Mouse (Mus musculus) regulatory T cell (primary cell): ENCODE data around the gene Znrf4.
"Not testable (repeated sequence)": the region's sequence is repeated elsewhere in the genome, so short reads cannot be mapped to it uniquely, and the experiment has no call there.

Source experiments
- in situ Hi-C: fragments of 300-600 bp; cut with MboI, MseI; formaldehyde crosslinking; loops from one replicate; pipeline ENCODE4 v1.15.1; 2025; ENCODE audit warnings: high pct_unique_total_duplicates

Gene Znrf4

GRCm38 (mm10) chr17:56536874-56537273 lies 24.6 kb upstream of the Znrf4 start:
- in situ Hi-C loops: loop anchor here (10.0 kb wide), 1 partner anchor 318 kb away; no protein-coding TSS in a partner anchor

GRCm38 (mm10) chr17:56536192-56536591 lies 24.0 kb upstream of the Znrf4 start:
- in situ Hi-C loops: loop anchor here (10.0 kb wide), 1 partner anchor 319 kb away; no protein-coding TSS in a partner anchor

GRCm38 (mm10) chr17:56524943-56525342 lies 12.7 kb upstream of the Znrf4 start:
- in situ Hi-C loops: no loop called here

DNA sequence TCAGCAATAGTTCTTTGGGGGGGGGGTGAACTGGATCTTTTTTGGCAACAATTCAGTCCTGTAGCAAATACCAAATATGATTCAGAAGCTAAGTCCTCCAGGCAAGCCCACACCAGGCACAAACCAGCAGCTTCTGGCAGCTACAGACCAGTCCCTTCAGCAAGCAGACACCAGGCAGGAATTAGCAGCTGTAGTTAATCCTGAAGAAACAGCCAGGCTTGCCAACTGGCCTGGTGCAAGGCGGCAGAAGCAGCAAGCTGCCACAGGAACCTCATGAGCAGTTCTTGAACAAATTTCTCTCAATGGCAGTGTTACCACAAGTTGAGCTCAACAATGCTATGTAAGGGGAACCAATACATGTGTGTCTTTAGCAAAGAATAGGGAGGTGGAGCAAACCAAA lies 10.5 kb upstream of the Znrf4 start:
- in situ Hi-C loops: no loop called here

GRCm38 (mm10) chr17:56515690-56516410 lies 3.6 kb upstream of the Znrf4 start:
- in situ Hi-C loops: no loop called here

DNA sequence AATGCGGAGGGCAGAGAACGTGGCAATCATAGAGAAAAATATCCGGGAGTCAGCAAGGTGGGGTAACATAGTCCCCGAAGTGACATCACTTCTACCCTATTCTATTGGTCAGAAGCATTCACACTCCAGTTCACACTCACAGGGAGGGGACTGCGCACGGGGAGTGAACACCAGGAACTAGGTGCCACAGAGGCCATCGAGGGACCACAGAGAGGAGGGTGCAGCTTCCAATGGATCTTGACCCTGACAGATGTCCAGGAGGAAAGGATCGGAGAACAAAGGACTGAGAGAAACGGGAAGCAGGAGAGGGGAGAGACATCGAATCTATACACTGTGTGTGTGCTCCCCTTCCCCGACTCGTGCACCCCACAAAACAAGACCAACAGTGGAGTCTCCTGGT lies 2.7 kb upstream of the Znrf4 start:
- in situ Hi-C loops: no loop called here

- in situ Hi-C loops: no loop called here
Observed at GRCm38 (mm10) chr17:56514330-56514729, 2.1 kb upstream of the Znrf4 start.

- in situ Hi-C loops: no loop called here
Observed at GRCm38 (mm10) chr17:56511707-56512090, 532 bp downstream of the Znrf4 start.

DNA sequence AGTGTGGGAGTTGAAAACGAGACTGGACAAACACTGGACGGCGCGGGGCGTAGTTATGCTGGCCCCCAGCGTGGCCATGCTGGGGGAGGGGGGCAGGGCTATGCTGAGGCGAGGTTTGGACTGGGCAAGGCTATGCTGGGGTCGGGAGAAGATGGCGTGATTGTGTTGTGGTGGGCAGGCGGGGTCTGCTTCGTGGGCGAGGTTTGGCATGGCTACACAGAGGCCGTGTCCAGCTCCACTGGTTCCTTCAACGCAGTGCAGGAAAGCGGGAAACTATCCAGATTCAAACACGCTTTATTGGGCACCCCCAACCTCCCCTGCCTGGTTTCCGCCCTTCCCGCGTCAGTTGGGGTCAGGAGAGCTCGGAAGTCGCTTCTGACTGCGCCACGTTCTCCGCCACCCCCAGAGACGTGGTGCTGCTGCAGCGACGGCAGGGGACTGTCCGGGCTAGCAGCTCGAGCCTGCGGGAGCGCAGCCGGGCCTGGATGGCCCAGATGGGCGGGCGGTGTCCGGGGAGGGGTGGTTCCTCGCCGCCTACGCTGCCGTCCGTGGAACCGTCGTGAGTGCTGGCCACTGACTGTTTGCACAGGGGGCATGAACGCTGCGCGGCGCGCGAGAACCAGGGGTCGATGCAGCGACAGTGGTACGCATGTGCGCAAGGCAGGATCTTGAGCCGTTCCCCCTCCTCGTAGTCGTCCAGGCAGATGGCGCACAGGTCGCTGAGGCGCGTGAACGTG lies 1.1 kb downstream of the Znrf4 start:
- in situ Hi-C loops: no loop called here

- in situ Hi-C loops: no loop called here
Observed at GRCm38 (mm10) chr17:56510473-56510969, 1.7 kb downstream of the Znrf4 start.

DNA sequence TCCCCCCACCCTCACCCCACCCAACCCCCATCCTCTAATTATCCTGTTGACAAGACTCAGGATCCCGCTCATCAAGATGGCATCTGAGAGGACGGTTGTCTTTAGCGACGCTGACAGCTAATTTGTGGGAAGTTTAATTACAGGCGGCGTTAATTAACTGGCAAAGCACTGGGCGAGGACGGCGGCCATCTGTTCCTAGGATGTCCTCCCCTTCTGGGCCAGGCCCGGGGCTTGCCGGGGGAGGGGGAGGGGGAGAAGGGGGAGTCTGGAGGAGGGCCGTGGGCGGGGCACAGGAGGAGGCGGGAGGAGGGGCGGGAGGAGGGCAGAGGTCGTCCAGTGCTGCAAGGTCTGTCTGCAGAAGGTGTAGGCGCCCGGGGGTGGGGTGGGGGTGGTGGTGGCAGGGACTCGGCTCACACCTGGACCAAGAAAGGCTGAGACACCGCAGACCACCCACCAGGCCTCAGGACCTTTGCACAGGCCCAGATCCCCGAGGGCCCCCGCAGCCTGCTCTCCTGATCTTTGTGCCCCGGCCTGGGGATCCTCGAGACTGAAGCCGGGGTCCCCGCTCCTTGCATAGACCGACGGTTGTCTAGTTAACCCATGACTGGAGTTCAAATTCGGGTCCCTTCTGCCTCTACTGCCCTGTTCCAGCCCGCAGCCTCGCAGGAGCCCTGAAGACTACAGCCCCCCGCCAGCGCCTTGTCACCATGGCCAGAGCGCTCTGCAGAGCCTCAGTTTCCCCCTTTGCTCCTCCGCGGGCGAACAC lies 2.3 kb downstream of the Znrf4 start:
- in situ Hi-C loops: no loop called here

- in situ Hi-C loops: no loop called here
Observed at GRCm38 (mm10) chr17:56509021-56509640, 3.1 kb downstream of the Znrf4 start.

DNA sequence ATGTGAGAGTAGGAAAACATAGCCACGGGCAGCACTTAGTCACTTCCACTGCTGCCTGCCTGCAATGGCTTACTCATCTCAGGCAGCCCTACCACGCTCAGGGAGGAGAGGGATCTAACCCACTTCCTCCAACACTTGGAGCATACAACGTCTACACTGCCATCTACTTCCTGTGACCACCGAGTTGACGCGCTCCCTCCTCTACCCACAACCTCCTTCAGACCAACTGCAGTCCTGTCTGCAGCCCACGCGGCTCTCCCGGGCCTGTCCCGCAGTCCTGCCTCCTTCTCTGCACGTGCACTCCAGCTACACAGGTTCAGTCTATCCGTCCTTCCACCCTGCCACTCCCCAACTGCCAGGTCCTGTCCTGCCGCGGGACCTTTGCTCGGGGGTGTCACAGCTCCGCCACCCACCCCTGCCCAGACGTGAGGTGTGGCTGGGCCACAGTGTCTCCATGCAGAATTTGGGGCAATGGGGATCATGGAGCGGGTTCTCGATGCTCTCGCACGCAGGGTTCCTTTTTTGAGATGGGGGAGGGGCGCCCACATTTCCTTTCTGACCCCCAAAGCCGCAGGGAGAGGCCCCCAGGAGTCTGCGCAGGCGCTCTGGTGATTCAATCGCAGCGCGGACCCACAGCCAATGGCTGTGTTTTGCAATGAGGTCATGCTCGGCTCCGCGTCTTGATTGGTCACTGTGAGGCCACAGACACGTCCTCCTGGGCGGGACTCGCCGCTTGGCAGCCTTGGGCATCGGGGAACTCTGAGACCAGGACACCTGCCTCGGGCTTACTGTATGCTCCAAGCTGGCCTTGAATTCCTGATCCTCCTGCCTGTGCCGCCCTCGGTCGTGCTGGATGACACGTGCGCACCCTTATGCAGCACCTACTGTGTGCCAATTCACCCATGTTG lies 4.8 kb downstream of the Znrf4 start:
- in situ Hi-C loops: no loop called here

GRCm38 (mm10) chr17:56506417-56507065 lies 5.7 kb downstream of the Znrf4 start:
- in situ Hi-C loops: no loop called here

DNA sequence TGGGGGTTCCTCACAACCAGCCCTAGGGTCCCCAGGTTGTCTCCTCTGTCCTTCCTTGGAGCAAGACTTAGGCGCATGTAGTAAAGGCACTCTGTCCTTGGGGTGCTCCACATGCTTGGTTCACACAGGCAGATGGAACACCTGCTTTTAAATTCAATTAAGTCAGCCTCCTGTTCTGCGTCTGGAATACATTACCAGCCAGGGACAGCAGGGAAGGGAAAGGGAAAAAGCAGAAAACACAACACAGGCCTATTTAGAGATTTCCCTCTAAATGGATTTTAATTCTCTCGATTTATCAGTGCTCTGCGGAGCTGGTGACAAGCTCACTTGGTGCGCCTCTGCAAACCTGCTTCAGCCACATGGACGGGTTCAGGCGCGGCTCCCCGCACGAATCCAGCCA lies 6.8 kb downstream of the Znrf4 start:
- in situ Hi-C loops: no loop called here

DNA sequence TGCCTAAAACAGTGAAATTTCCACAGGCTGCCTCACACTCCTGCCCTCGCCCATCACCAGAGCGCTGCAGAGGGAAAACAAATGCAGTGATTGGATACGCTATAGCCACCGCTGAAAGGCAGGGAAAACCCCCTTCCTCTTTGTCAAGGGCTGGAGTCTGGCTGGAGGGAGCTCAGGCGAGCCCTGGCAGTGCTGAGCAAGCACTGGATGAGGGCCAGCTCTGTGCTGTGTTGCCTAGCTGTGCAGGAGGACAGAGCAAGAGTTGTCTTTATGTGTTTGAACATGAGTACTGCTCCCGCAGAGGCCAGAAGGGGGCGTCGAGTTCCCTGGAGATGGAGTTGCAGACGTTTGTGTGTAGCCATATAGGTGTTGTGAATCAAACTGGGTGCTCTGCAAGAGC lies 9.7 kb downstream of the Znrf4 start:
- in situ Hi-C loops: no loop called here

DNA sequence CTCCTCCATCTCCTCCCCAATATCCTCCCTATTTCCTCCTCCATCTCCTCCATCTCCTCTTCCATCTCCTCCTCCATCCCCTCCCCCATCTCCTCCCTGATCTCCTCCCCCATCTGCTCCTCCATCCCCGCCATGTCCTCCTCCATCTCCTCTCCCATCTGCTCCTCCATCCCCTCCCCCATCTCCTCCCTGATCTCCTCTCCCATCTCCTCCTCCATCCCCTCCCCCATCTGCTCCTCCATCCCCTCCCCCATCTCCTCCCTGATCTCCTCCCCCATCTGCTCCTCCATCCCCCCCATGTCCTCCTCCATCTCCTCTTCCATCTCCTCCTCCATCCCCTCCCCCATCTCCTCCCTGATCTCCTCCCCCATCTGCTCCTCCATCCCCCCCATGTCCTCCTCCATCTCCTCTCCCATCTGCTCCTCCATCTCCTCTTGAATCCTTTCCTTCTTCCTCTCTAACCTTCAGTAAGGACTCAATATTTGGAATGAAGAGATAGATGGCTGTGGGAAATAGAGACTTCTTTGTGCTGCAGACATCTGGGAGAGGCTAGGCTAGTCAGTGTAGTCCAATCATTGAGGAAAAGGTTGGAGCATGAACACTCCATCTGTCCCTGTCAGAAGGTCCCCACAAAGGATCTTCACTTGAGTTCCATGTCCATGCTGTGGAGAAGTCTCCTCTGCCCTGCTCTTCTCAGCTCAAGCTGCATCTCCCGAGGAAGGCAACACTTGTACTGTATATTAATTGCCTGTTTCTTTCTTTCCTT lies 10.4 kb downstream of the Znrf4 start:
- in situ Hi-C loops: not testable (repeated sequence)

DNA sequence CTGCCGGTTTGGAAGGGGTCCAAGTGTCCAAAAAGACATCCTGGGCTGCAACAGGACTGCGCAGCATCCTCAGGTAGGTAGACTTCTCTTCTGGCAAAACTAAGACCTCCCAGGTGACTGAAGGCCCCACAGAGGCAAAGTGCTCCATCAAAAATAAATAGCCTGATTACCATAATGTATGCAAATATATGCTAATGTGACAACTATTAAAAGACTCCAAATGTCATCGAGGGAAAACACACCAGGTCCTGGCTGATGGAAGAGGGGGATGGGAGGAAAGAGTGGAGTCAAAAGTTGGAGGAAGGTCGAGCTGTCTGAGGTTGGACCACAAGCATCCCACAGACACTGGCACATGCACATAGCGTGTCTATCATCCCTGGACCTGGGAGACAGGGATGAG lies 13.0 kb downstream of the Znrf4 start:
- in situ Hi-C loops: no loop called here

GRCm38 (mm10) chr17:56494480-56494879 lies 17.8 kb downstream of the Znrf4 start:
- in situ Hi-C loops: loop anchor here (5.0 kb wide), 1 partner anchor 48 kb away; no protein-coding TSS in a partner anchor
